Mouse (Mus musculus): ENCODE measurements around the gene Them7. TPM values are rescaled to one million over a fixed set of nuclear protein-coding genes. Genes with fewer than 3 reads are reported as not detected.

Them7 gene
- polyA plus RNA-seq, 1 experiment from 2014 or later = 0.17 TPM

DNA sequence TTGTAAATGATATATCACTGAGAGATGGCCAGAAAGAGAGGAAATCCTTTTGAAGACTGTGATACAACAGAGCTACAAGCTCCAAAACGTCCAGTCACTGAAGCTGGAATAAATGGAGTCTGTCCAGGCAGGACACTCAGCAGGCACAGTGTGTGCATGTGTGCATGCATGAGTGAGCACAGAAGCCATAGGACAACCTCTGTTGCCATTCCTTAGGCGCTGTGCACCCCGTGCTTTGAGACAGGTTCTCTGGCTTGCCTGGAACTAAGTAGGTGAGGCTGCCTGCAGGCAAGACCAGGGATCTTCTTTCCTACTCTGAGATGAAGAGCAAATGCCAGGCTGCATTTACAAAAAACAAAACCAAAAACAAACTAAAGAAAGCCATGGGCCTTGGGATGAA is 160.9 kb downstream of the Them7 start:
- H3K27ac ChIP-seq (ENCODE audit: low read depth, low read length) = no peak overlapping the region
- no peak overlapping the region for H3K4me2 ChIP-seq (replicated peaks; ENCODE audit: low read depth, low read length)
- no peaks in the 10 kb centered on the region for H3K27me3 ChIP-seq (ENCODE audit: control insufficient read depth, insufficient read depth, low read length)
- DNase-seq (ENCODE audit: low spot score) (no peak), ATAC-seq (ENCODE audit: low FRiP score) (no peak)
- WGBS = 87% methylated on average over 3 of the region's 3 CpGs
- no peak overlapping the region for H3K4me3 ChIP-seq (ENCODE audit: low read depth, low read length)
- no peak overlapping the region for H3K9ac ChIP-seq (ENCODE audit: low read depth, low read length)
- H3K36me3 ChIP-seq (ENCODE audit: control insufficient read depth, insufficient read depth, low read length) = 0 out of 2 replicates have a peak, but pooled peaks cover 6% of the 10 kb centered on the region
- H3K4me1 ChIP-seq (replicated peaks; ENCODE audit: control insufficient read depth, insufficient read depth, low read length) = no peaks in the 10 kb centered on the region
- H3K9me3 ChIP-seq (ENCODE audit: control insufficient read depth, low read length) = no peaks in the 10 kb centered on the region

DNA sequence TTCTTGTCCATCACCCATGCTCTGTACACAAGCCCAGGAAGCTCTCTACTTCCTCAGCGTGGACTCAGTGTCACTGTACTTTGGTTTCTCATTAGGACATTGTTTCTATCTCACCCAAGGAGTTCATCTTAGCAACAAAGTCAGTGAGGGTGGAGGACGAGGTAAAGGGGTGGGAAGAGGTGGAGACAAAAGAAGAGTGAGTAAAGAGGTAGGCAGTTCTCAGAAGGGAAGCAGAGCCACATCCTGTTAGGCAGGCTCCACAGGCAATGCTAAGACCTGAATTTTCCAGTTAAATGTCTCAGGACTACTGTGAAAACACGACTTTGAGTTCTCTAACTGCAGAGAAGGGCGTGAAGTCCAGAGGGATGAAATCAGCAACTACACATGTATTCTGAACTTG is 162.3 kb downstream of the Them7 start:
- H3K4me3 ChIP-seq (ENCODE audit: low read depth, low read length) = no peak overlapping the region
- 0 out of 2 replicates have a peak, but pooled peaks cover 6% of the 10 kb centered on the region for H3K36me3 ChIP-seq (ENCODE audit: control insufficient read depth, insufficient read depth, low read length)
- no peaks in the 10 kb centered on the region for H3K4me1 ChIP-seq (replicated peaks; ENCODE audit: control insufficient read depth, insufficient read depth, low read length)
- H3K27me3 ChIP-seq (ENCODE audit: control insufficient read depth, insufficient read depth, low read length) = no peaks in the 10 kb centered on the region
- no peak overlapping the region for H3K27ac ChIP-seq (ENCODE audit: low read depth, low read length)
- no peaks in the 10 kb centered on the region for H3K9me3 ChIP-seq (ENCODE audit: control insufficient read depth, low read length)
- DNase-seq (ENCODE audit: low spot score) (no peak), ATAC-seq (ENCODE audit: low FRiP score) (no peak)
- 90% methylated on average over 4 of the region's 4 CpGs for WGBS
- H3K9ac ChIP-seq (ENCODE audit: low read depth, low read length) = no peak overlapping the region
- no peak overlapping the region for H3K4me2 ChIP-seq (replicated peaks; ENCODE audit: low read depth, low read length)

DNA sequence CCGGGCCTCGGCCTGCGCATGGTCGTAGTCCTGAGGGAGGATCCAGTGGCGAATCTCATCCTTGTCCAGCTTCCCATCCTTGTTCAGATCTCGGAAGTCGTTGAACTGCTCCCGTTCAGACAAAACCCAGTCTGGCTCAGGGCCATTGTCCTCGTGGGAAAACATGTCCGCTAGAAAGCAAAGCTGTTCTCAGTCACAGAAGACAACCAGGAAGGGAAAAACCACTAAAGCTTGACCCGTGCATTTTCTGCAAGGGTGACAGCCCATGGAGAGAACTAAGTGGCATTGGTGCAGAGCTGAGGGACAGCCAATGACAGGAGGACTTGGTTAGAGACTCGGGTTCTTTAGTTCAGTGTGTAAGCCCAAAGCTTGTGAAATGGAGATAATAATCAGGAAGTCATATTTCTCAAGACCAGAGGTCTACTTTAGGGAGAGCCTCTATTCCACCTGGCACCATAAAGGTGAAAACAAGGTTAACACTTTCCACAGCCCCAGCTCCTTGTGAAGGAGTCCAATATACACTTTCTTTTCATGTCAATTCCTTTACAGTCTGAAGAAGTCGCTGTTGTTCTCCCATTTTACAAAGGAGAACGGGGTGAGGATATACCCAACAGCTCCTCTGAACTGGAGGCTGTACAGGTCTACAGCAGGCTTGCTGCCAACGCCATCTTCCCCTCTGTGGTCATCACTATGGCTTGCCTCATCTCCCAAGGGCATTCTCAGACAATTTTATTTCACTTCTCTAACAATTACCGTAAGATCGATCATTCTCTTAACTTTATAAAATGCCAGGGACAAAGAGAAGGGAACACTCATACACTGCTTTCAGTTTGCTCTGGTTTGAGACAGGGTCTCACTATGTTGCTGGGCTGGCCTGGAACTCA is 165.1 kb downstream of the Them7 start:
- Histone ChIP-seq H3K9me3 (ENCODE audit: control insufficient read depth, low read length) (no peaks in the 10 kb centered on the region), H3K9ac (ENCODE audit: low read depth, low read length) (no peak overlapping the region), H3K27me3 (ENCODE audit: control insufficient read depth, insufficient read depth, low read length) (no peaks in the 10 kb centered on the region), H3K4me1 (replicated peaks; ENCODE audit: control insufficient read depth, insufficient read depth, low read length) (no peaks in the 10 kb centered on the region), H3K27ac (ENCODE audit: low read depth, low read length) (no peak overlapping the region), H3K4me2 (replicated peaks; ENCODE audit: low read depth, low read length) (no peak overlapping the region), H3K4me3 (ENCODE audit: low read depth, low read length) (no peak overlapping the region), H3K36me3 (ENCODE audit: control insufficient read depth, insufficient read depth, low read length) (0 out of 2 replicates have a peak, but pooled peaks cover 6% of the 10 kb centered on the region)
- ATAC-seq (ENCODE audit: low FRiP score) (no peak), DNase-seq (ENCODE audit: low spot score) (no peak)
- WGBS = 90% methylated on average over 17 of the region's 17 CpGs

DNA sequence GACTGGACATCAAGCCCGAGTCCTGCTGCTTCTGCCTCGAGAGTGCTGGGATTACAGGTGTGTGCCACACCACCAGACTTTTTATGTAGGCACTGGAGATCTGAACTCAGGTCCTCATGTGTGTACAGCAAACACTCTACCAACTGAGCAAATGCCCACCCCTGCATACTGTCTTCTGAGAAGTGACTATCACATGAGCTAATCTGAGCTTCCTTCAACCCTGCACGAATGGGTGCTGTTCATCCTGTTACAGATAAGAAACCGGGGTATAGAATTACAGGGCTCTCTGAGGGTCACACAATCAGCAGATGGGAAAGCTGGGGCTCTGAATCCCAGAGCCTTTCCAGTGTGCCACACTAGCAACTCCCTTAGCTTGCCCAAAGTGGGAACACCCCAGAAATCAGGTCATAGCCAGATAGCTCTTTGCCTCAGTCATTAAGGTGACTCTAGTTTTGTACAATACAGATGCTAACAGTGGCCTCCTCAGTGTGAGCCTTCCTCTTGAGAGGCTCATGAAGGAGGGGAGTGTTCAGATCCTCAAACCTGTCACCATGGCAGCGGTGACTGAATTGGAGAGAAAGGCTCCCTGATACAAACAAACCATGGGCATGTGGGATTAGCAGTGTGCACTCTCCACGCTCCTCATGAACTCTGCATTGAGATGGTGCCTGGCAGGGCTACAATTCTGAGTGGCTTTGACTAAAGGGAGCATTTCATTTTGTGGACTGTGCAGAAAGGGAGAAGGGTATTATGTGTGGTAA is 166.7 kb downstream of the Them7 start:
- no peak overlapping the region for H3K4me3 ChIP-seq (ENCODE audit: low read depth, low read length)
- H3K9ac ChIP-seq (ENCODE audit: low read depth, low read length) = no peak overlapping the region
- DNase-seq (ENCODE audit: low spot score) (no peak), ATAC-seq (ENCODE audit: low FRiP score) (no peak)
- H3K36me3 ChIP-seq (ENCODE audit: control insufficient read depth, insufficient read depth, low read length) = 0 out of 2 replicates have a peak, but pooled peaks cover 6% of the 10 kb centered on the region
- no peaks in the 10 kb centered on the region for H3K4me1 ChIP-seq (replicated peaks; ENCODE audit: control insufficient read depth, insufficient read depth, low read length)
- H3K9me3 ChIP-seq (ENCODE audit: control insufficient read depth, low read length) = no peaks in the 10 kb centered on the region
- no peak overlapping the region for H3K27ac ChIP-seq (ENCODE audit: low read depth, low read length)
- 87% methylated on average over 6 of the region's 6 CpGs for WGBS
- no peaks in the 10 kb centered on the region for H3K27me3 ChIP-seq (ENCODE audit: control insufficient read depth, insufficient read depth, low read length)
- no peak overlapping the region for H3K4me2 ChIP-seq (replicated peaks; ENCODE audit: low read depth, low read length)

DNA sequence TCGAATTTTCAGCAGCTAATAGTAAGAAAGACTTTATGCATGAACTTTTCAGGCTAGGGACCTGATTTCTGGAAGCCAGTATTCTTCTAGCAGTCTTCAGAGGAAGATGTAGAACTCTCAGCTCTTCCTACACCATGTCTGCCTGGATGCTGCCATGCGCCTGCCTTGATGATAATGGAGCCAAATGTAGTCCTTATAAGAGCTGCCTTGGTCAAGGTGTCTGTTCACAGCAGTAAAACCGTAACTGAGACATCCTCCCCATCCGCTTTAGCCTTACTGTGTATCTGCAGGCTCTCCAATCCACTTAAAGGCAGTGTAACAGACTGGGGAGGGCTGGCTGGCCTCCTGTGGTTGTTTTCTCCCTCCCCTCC is 167.3 kb downstream of the Them7 start:
- ATAC-seq (ENCODE audit: low FRiP score) (no peak), DNase-seq (ENCODE audit: low spot score) (no peak)
- no peak overlapping the region for H3K4me3 ChIP-seq (ENCODE audit: low read depth, low read length)
- no peak overlapping the region for H3K27ac ChIP-seq (ENCODE audit: low read depth, low read length)
- no peaks in the 10 kb centered on the region for H3K9me3 ChIP-seq (ENCODE audit: control insufficient read depth, low read length)
- H3K4me2 ChIP-seq (replicated peaks; ENCODE audit: low read depth, low read length) = no peak overlapping the region
- H3K27me3 ChIP-seq (ENCODE audit: control insufficient read depth, insufficient read depth, low read length) = no peaks in the 10 kb centered on the region
- H3K4me1 ChIP-seq (replicated peaks; ENCODE audit: control insufficient read depth, insufficient read depth, low read length) = no peaks in the 10 kb centered on the region
- 0 out of 2 replicates have a peak, but pooled peaks cover 6% of the 10 kb centered on the region for H3K36me3 ChIP-seq (ENCODE audit: control insufficient read depth, insufficient read depth, low read length)
- no peak overlapping the region for H3K9ac ChIP-seq (ENCODE audit: low read depth, low read length)
- 95% methylated on average over 4 of the region's 4 CpGs for WGBS

DNA sequence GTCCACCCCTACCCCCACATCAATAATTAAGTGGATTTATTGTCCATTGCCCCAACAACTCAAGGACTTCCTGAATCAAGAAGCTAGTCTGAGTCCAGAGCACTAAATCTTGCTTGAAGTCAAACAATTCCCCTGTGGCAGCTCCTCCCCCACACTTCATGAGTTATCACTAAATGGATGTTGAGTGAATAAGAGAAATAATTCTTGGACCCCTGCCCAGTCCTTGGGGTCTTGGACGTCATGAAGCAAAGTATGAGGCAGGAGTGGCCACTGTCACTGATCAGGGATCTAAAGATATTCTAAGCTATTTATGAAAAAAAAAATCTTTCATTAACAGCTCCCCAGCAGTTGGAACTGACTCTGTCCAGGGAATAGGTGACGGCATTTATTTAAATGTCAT is 168.4 kb downstream of the Them7 start:
- WGBS = 89% methylated on average over 2 of the region's 2 CpGs
- no peak overlapping the region for H3K9ac ChIP-seq (ENCODE audit: low read depth, low read length)
- ATAC-seq (ENCODE audit: low FRiP score) (no peak), DNase-seq (ENCODE audit: low spot score) (no peak)
- no peak overlapping the region for H3K4me3 ChIP-seq (ENCODE audit: low read depth, low read length)
- no peaks in the 10 kb centered on the region for H3K9me3 ChIP-seq (ENCODE audit: control insufficient read depth, low read length)
- H3K27ac ChIP-seq (ENCODE audit: low read depth, low read length) = no peak overlapping the region
- 0 out of 2 replicates have a peak, but pooled peaks cover 3% of the 10 kb centered on the region for H3K36me3 ChIP-seq (ENCODE audit: control insufficient read depth, insufficient read depth, low read length)
- H3K4me1 ChIP-seq (replicated peaks; ENCODE audit: control insufficient read depth, insufficient read depth, low read length) = no peaks in the 10 kb centered on the region
- H3K27me3 ChIP-seq (ENCODE audit: control insufficient read depth, insufficient read depth, low read length) = no peaks in the 10 kb centered on the region
- H3K4me2 ChIP-seq (replicated peaks; ENCODE audit: low read depth, low read length) = no peak overlapping the region

DNA sequence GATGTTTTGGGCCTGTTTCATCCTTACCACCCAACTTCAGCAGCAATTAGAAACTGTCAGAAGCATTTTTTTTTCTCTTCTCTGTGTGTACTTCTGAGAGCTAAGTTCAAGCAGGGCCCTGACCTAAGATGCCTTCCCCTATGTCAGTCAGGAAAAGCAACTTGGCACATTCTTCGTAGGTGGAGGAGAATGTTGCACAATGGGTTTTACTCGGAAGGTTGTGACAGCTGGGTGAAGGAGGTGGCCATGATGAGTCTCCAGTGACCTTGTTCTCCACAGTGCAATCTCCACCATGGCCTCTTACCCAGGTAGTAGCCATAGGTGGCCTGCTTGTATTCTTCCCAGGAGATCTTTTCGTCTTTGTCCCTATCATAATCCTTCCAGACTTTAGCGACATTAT is 170.3 kb downstream of the Them7 start:
- Histone ChIP-seq H3K4me3 (ENCODE audit: low read depth, low read length) (no peak overlapping the region), H3K9ac (ENCODE audit: low read depth, low read length) (no peak overlapping the region), H3K9me3 (ENCODE audit: control insufficient read depth, low read length) (no peaks in the 10 kb centered on the region), H3K27ac (ENCODE audit: low read depth, low read length) (no peak overlapping the region), H3K27me3 (ENCODE audit: control insufficient read depth, insufficient read depth, low read length) (no peaks in the 10 kb centered on the region), H3K4me1 (replicated peaks; ENCODE audit: control insufficient read depth, insufficient read depth, low read length) (peaks cover 3% of the 10 kb centered on the region), H3K4me2 (replicated peaks; ENCODE audit: low read depth, low read length) (no peak overlapping the region), H3K36me3 (ENCODE audit: control insufficient read depth, insufficient read depth, low read length) (no peaks in the 10 kb centered on the region)
- 92% methylated on average over 4 of the region's 4 CpGs for WGBS
- no peak for DNase-seq (ENCODE audit: low spot score)
- ATAC-seq (ENCODE audit: low FRiP score) = no peak

DNA sequence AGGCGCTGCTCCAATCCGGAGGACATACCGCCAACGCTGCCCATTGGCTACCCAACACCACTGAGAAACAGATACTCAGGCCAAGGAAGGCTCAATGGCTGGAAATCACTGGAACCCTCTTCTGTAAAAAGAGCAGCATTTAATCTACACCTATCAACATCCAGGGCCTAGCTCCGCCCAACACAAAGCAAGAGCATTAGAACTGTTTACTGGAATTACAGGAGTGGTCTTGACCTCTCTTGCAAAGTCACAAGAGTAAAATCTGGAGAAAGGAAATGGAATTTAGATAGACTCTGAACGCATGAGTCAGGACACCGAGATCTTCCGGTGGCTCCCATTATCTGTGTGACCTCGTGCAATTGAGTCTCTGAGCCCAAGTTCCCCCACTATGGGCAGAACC is 171.9 kb downstream of the Them7 start:
- Histone ChIP-seq H3K4me1 (replicated peaks; ENCODE audit: control insufficient read depth, insufficient read depth, low read length) (peaks cover 3% of the 10 kb centered on the region), H3K9me3 (ENCODE audit: control insufficient read depth, low read length) (no peaks in the 10 kb centered on the region), H3K4me3 (ENCODE audit: low read depth, low read length) (no peak overlapping the region), H3K27ac (ENCODE audit: low read depth, low read length) (no peak overlapping the region), H3K9ac (ENCODE audit: low read depth, low read length) (no peak overlapping the region), H3K4me2 (replicated peaks; ENCODE audit: low read depth, low read length) (no peak overlapping the region), H3K27me3 (ENCODE audit: control insufficient read depth, insufficient read depth, low read length) (no peaks in the 10 kb centered on the region), H3K36me3 (ENCODE audit: control insufficient read depth, insufficient read depth, low read length) (no peaks in the 10 kb centered on the region)
- no peak for DNase-seq (ENCODE audit: low spot score)
- 96% methylated on average over 9 of the region's 9 CpGs for WGBS
- ATAC-seq (ENCODE audit: low FRiP score) = no peak
